Mouse (Mus musculus) stomach, embryonic 15.5 days (tissue): Measurements from ENCODE around the gene Wdr43. TPM values are rescaled to one million over a fixed set of nuclear protein-coding genes. Genes with fewer than 3 reads are reported as not detected.
A peak's percentile ranks its signal among the peaks of the same experiment; 100 is the strongest.

Experiments used
- ATAC-seq: fragments of 200-750 bp; cut with Nextera tagmentation; 2 replicates; pipeline ENCODE4 v1.8.0; 2017; ENCODE audit warnings: low read depth, moderate number of reproducible peaks, moderate TSS enrichment; ENCODE audit not compliant: insufficient read depth, low FRiP score
- H3K27ac ChIP-seq: fragments of 300-500 bp; sonication (generic); 2 replicates; pipeline ENCODE4 v1.5.1; 2015; ENCODE audit warnings: mild to moderate bottlenecking, inconsistent platforms
- H3K27me3 ChIP-seq: fragments of 300-500 bp; sonication (generic); replicated peaks from 2 replicates; pipeline ENCODE4 v1.6.1; 2015; ENCODE audit warnings: inconsistent platforms
- H3K36me3 ChIP-seq: fragments of 300-500 bp; sonication (generic); 2 replicates; pipeline ENCODE4 v1.6.1; 2015; ENCODE audit warnings: inconsistent platforms
- H3K4me1 ChIP-seq: fragments of 300-500 bp; sonication (generic); 2 replicates; pipeline ENCODE4 v1.6.1; 2015; ENCODE audit warnings: inconsistent platforms
- H3K4me2 ChIP-seq: fragments of 300-500 bp; sonication (generic); 2 replicates; pipeline ENCODE4 v1.6.1; 2015; ENCODE audit warnings: mild to moderate bottlenecking, inconsistent platforms
- H3K4me3 ChIP-seq: fragments of 300-500 bp; sonication (generic); replicated peaks from 2 replicates; pipeline ENCODE4 v1.5.1; 2015; ENCODE audit warnings: inconsistent platforms
- H3K9ac ChIP-seq: fragments of 300-500 bp; sonication (generic); 2 replicates; pipeline ENCODE4 v1.6.1; 2015; ENCODE audit warnings: inconsistent platforms
- H3K9me3 ChIP-seq: fragments of 300-500 bp; sonication (generic); 2 replicates; pipeline ENCODE4 v1.6.1; 2016; ENCODE audit warnings: inconsistent platforms
- WGBS: fragments of 180-500 bp; shearing (Covaris S2); methylation state at CpG from one replicate; pipeline ENCODE4 v1.1.7; 2015; 5-methylcytosine and 5-hydroxymethylcytosine counted together
- polyA plus RNA-seq: library from polyadenylated mRNA; unstranded; fragments of >200 nt; fragmentation: Nextera tagmentation; extraction: Ambion mirVana; gene quantifications from 2 replicates; pipeline ENCODE4 v1.2.1, GENCODE M21; 2015

The Wdr43 gene
- polyA plus RNA-seq, 1 experiment from 2014 or later = 74.6 TPM

- ATAC-seq = no peak
- Histone ChIP-seq H3K36me3 (no peaks in the 10 kb centered on the region), H3K9me3 (no peaks in the 10 kb centered on the region), H3K9ac (no peak overlapping the region), H3K27me3 (no peaks in the 10 kb centered on the region), H3K27ac (no peak overlapping the region), H3K4me2 (no peak overlapping the region), H3K4me3 (no peak overlapping the region), H3K4me1 (no peaks in the 10 kb centered on the region)
- WGBS = 85% methylated on average over 1 of the region's 1 CpGs
These were observed 48.5 kb downstream of the Wdr43 start for GRCm38 (mm10) chr17:71664172-71664571.

GRCm38 (mm10) chr17:71665201-71665600, 49.5 kb downstream of the Wdr43 start:
- no peak for ATAC-seq
- no peaks in the 10 kb centered on the region for H3K9me3 ChIP-seq
- no peak overlapping the region for H3K4me2 ChIP-seq
- no peaks in the 10 kb centered on the region for H3K4me1 ChIP-seq
- H3K4me3 ChIP-seq = no peak overlapping the region
- H3K36me3 ChIP-seq = no peaks in the 10 kb centered on the region
- no peaks in the 10 kb centered on the region for H3K27me3 ChIP-seq
- H3K9ac ChIP-seq = no peak overlapping the region
- H3K27ac ChIP-seq = no peak overlapping the region
- WGBS = 87% methylated on average over 4 of the region's 4 CpGs

GRCm38 (mm10) chr17:71669511-71669910, 53.8 kb downstream of the Wdr43 start:
- Histone ChIP-seq H3K4me3 (no peak overlapping the region), H3K9ac (no peak overlapping the region), H3K9me3 (no peaks in the 10 kb centered on the region), H3K36me3 (no peaks in the 10 kb centered on the region), H3K27me3 (no peaks in the 10 kb centered on the region), H3K27ac (no peak overlapping the region), H3K4me1 (peaks cover 11% of the 10 kb centered on the region; the same call in 1 of the 2 replicates), H3K4me2 (no peak overlapping the region)
- 78% methylated on average over 5 of the region's 5 CpGs for whole genome bisulfite sequencing
- ATAC-seq = no peak

- H3K27ac ChIP-seq = no peak overlapping the region
- no peaks in the 10 kb centered on the region for H3K36me3 ChIP-seq
- no peak for ATAC-seq
- no peaks in the 10 kb centered on the region for H3K9me3 ChIP-seq
- no peak overlapping the region for H3K4me3 ChIP-seq
- H3K4me2 ChIP-seq = no peak overlapping the region
- H3K9ac ChIP-seq = no peak overlapping the region
- H3K4me1 ChIP-seq = peaks cover 11% of the 10 kb centered on the region; the same call in 1 of the 2 replicates
- H3K27me3 ChIP-seq = no peaks in the 10 kb centered on the region
- WGBS = 57% methylated on average over 17 of the region's 17 CpGs
These were observed 56.3 kb downstream of the Wdr43 start for GRCm38 (mm10) chr17:71671840-71672546.

- 44% methylated on average over 9 of the region's 9 CpGs for WGBS
- Histone ChIP-seq H3K4me3 (no peak within 1 kb of the TSS), H3K36me3 (no peaks in the 10 kb centered on the region), H3K27me3 (no peaks in the 10 kb centered on the region), H3K9ac (no peak within 1 kb of the TSS), H3K4me1 (peaks cover 11% of the 10 kb centered on the region; the same call in 1 of the 2 replicates), H3K27ac (no peak within 1 kb of the TSS), H3K9me3 (no peaks in the 10 kb centered on the region), H3K4me2 (no peak within 1 kb of the TSS)
- no peak for ATAC-seq
These were observed 57.4 kb downstream of the Wdr43 start, which contains the start of gene Togaram2 for GRCm38 (mm10) chr17:71673092-71673491. Togaram2 (plus strand) TSS chr17:71673261.

- no peak overlapping the region for H3K4me2 ChIP-seq
- H3K9me3 ChIP-seq = no peaks in the 10 kb centered on the region
- no peak overlapping the region for H3K27ac ChIP-seq
- H3K4me3 ChIP-seq = no peak overlapping the region
- no peak overlapping the region for H3K9ac ChIP-seq
- H3K27me3 ChIP-seq = no peaks in the 10 kb centered on the region
- peaks cover 11% of the 10 kb centered on the region; the same call in 1 of the 2 replicates for H3K4me1 ChIP-seq
- WGBS = 46% methylated on average over 9 of the region's 9 CpGs
- no peaks in the 10 kb centered on the region for H3K36me3 ChIP-seq
- ATAC-seq = no peak
These were observed 58.2 kb downstream of the Wdr43 start for GRCm38 (mm10) chr17:71673936-71674335.

- Histone ChIP-seq H3K9ac (no peak overlapping the region), H3K27me3 (no peaks in the 10 kb centered on the region), H3K36me3 (no peaks in the 10 kb centered on the region), H3K27ac (no peak overlapping the region), H3K4me3 (no peak overlapping the region), H3K4me2 (no peak overlapping the region), H3K4me1 (peaks cover 11% of the 10 kb centered on the region; the same call in 1 of the 2 replicates), H3K9me3 (no peaks in the 10 kb centered on the region)
- ATAC-seq = no peak
- 78% methylated on average over 18 of the region's 18 CpGs for WGBS
These were observed 59.2 kb downstream of the Wdr43 start for GRCm38 (mm10) chr17:71674886-71675285.

- Histone ChIP-seq H3K4me2 (no peak overlapping the region), H3K27me3 (no peaks in the 10 kb centered on the region), H3K9ac (no peak overlapping the region), H3K4me1 (no peaks in the 10 kb centered on the region), H3K4me3 (no peak overlapping the region), H3K27ac (no peak overlapping the region), H3K36me3 (no peaks in the 10 kb centered on the region), H3K9me3 (no peaks in the 10 kb centered on the region)
- WGBS = 80% methylated on average over 14 of the region's 14 CpGs
- ATAC-seq = no peak
These were observed 66.0 kb downstream of the Wdr43 start for GRCm38 (mm10) chr17:71681666-71682065.

- Histone ChIP-seq H3K27ac (no peak overlapping the region), H3K9ac (no peak overlapping the region), H3K9me3 (no peaks in the 10 kb centered on the region), H3K27me3 (no peaks in the 10 kb centered on the region), H3K4me1 (no peaks in the 10 kb centered on the region), H3K4me2 (no peak overlapping the region), H3K4me3 (no peak overlapping the region), H3K36me3 (no peaks in the 10 kb centered on the region)
- 86% methylated on average over 4 of the region's 4 CpGs for WGBS
- no peak for ATAC-seq
These were observed 66.7 kb downstream of the Wdr43 start for GRCm38 (mm10) chr17:71682379-71682778.

- H3K36me3 ChIP-seq = no peaks in the 10 kb centered on the region
- H3K9ac ChIP-seq = no peak overlapping the region
- no peaks in the 10 kb centered on the region for H3K27me3 ChIP-seq
- no peaks in the 10 kb centered on the region for H3K9me3 ChIP-seq
- H3K4me3 ChIP-seq = no peak overlapping the region
- ATAC-seq = no peak
- H3K4me2 ChIP-seq = no peak overlapping the region
- WGBS = 89% methylated on average over 6 of the region's 6 CpGs
- no peak overlapping the region for H3K27ac ChIP-seq
- H3K4me1 ChIP-seq = no peaks in the 10 kb centered on the region
These were observed 67.6 kb downstream of the Wdr43 start for GRCm38 (mm10) chr17:71683281-71683680.

- Histone ChIP-seq H3K9me3 (no peaks in the 10 kb centered on the region), H3K36me3 (no peaks in the 10 kb centered on the region), H3K4me2 (no peak overlapping the region), H3K4me1 (no peaks in the 10 kb centered on the region), H3K27me3 (no peaks in the 10 kb centered on the region), H3K4me3 (no peak overlapping the region), H3K9ac (no peak overlapping the region), H3K27ac (peak overlapping the region; percentile 57)
- WGBS = 39% methylated on average over 5 of the region's 5 CpGs
- peak; percentile 51 for ATAC-seq
These were observed 68.5 kb downstream of the Wdr43 start for GRCm38 (mm10) chr17:71684103-71684608.

- no peaks in the 10 kb centered on the region for H3K9me3 ChIP-seq
- no peak overlapping the region for H3K4me3 ChIP-seq
- no peak overlapping the region for H3K9ac ChIP-seq
- no peak overlapping the region for H3K27ac ChIP-seq
- no peaks in the 10 kb centered on the region for H3K27me3 ChIP-seq
- no peaks in the 10 kb centered on the region for H3K36me3 ChIP-seq
- no peaks in the 10 kb centered on the region for H3K4me1 ChIP-seq
- ATAC-seq = no peak
- 62% methylated on average over 9 of the region's 9 CpGs for WGBS
- no peak overlapping the region for H3K4me2 ChIP-seq
These were observed 71.7 kb downstream of the Wdr43 start for GRCm38 (mm10) chr17:71687436-71687835.
